ENCODE assay signal across 9 mouse cellular contexts in the genomic region with DNA sequence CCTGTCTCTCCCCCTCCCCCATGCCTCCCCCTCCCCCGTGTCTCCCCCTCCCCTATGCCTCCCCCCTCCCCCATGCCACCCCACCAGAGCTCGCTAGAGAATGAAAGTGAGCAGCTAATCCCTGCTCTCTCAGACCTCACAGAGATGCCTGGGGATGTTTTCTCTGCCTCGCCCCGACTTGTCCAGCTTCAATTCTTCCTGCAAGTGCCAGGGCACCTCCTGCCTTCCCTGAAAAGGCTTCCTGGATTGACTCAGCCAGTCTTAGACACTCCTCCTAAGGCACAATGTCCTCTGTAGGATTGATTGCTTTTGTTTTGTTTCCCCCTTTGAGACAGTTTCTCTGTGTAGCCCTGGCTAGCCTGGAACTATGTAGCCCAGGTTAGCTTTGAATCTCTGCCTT. TPM values are rescaled to one million over a fixed set of nuclear protein-coding genes. Genes with fewer than 3 reads are reported as not detected.
DNase-seq lines count a peak whose midpoint lies in the region; TF ChIP-seq lines count a peak whose summit lies in the region.
"Had no signal": no experiment of that assay in that cellular context is flagged by ENCODE, and none has a peak within 500 bp of the region (broad histone marks: within the 10 kb centered on the region; RNA-seq: fewer than 3 reads in every experiment).

A gene (minus strand): TSS at position 209 of the 400 bp plus-strand sequence.

- no peak for DNase-seq in layer of hippocampus, postnatal 10 days (ENCODE audit: low spot score in 2 of 2)
- DNase-seq in layer of hippocampus, adult 11-12 months (ENCODE audit: low spot score) = no peak
- DNase-seq in adrenal gland, adult 2 months = no peak
- no peak for DNase-seq in left cerebral cortex, postnatal 25 days (ENCODE audit: low spot score in 2 of 2)
- DNase-seq in urinary bladder, postnatal 36 days (ENCODE audit: low spot score in 2 of 2) = no peak
- no peak for DNase-seq in frontal cortex, postnatal 10 days (ENCODE audit: low spot score in 2 of 2)
- DNase-seq: liver, postnatal 0 days; right cerebral cortex, adult 18-20 months had no signal

- 0 out of 2 replicates have a peak, but pooled peaks have one; percentile 15 for TF ChIP-seq EP300 in ES-Bruce4 (IDR thresholded peaks at IDR 0.05; ENCODE audit: insufficient read depth, low read depth, low read length)

- peak within 1 kb of the TSS; percentile 19 for H3K9ac ChIP-seq in ES-Bruce4 (ENCODE audit: low read depth, poor library complexity, severe bottlenecking)
- H3K9ac ChIP-seq: liver, postnatal 0 days had no signal

- peaks cover 11% of the 10 kb centered on the region for H3K4me1 ChIP-seq in ES-Bruce4 (ENCODE audit: control insufficient read depth, insufficient read depth, low read length)

- no peaks in the 10 kb centered on the region for H3K27me3 ChIP-seq in ES-Bruce4 (ENCODE audit: control insufficient read depth, insufficient read depth, low read length, poor library complexity, severe bottlenecking)

- peak within 1 kb of the TSS; percentile 28 for H3K4me3 ChIP-seq in ES-Bruce4 (ENCODE audit: low read depth, low read length)

- TF ChIP-seq POLR2A in ES-Bruce4 (IDR thresholded peaks at IDR 0.05; ENCODE audit: insufficient read depth, low read length) = no peak

- peak within 1 kb of the TSS; percentile 85 for H3K27ac ChIP-seq in ES-Bruce4 (ENCODE audit: insufficient read depth, low read length)

- no peak for TF ChIP-seq CTCF in ES-Bruce4 (IDR thresholded peaks at IDR 0.05; ENCODE audit: low read depth, low read length)

- H3K36me3 ChIP-seq in ES-Bruce4 (ENCODE audit: control insufficient read depth, insufficient read depth, low read length, poor library complexity, severe bottlenecking) = no peaks in the 10 kb centered on the region

- intact Hi-C loops in left cerebral cortex, postnatal 25 days (cut with DNase I) = no loop called here

- H3K9me3 ChIP-seq in ES-Bruce4 (replicated peaks; ENCODE audit: control insufficient read depth, insufficient read depth, low read length, poor library complexity, severe bottlenecking) = no peaks in the 10 kb centered on the region

RNA-seq across cellular contexts. Expression of the gene that starts here (rescaled TPM):
- total RNA-seq in layer of hippocampus, postnatal 10 days (2021) = 10 to 100 TPM; 11.4 to 12.1 TPM
- 50.2 and 55.1 TPM in 2 replicates for polyA plus RNA-seq in ES-Bruce4 (2011; ENCODE audit: insufficient read depth, insufficient read length, low read depth, missing spikeins)
- 10 to 100 TPM; 15.5 to 30.5 TPM for total RNA-seq in adrenal gland, adult 2 months (2021)
- polyA plus RNA-seq in adrenal gland, adult 2 months (2012; rRNA removed) = 20.4 and 21.3 TPM in 2 replicates
- 10 to 100 TPM; 19.5 to 28.2 TPM for total RNA-seq in left cerebral cortex, postnatal 25 days (2021)
